Mouse (Mus musculus) liver, postnatal 0 days (tissue): Measurements from ENCODE around the gene Glt28d2. TPM values are rescaled to one million over a fixed set of nuclear protein-coding genes. Genes with fewer than 3 reads are reported as not detected.

ENCODE experiments used
- ATAC-seq: fragments of 200-750 bp; cut with Nextera tagmentation; 2 replicates; pipeline ENCODE4 v1.8.0; 2017; ENCODE audit warnings: mild to moderate bottlenecking, moderate library complexity
- DNase-seq: peaks from one replicate; pipeline ENCODE4 v3.0.0-alpha.2; 2016
- H3K27ac ChIP-seq: fragments of 300-500 bp; sonication (generic); 2 replicates; pipeline ENCODE4 v1.5.1; 2014; ENCODE audit warnings: antibody characterized with exemption, moderate library complexity, mild to moderate bottlenecking, low read depth
- H3K27me3 ChIP-seq: fragments of 300-500 bp; sonication (generic); 2 replicates; pipeline ENCODE4 v1.6.1; 2014; ENCODE audit warnings: low read length, control low read depth, mixed read lengths; ENCODE audit not compliant: insufficient read depth
- H3K36me3 ChIP-seq: fragments of 300-500 bp; sonication (generic); replicated peaks from 2 replicates; pipeline ENCODE4 v1.6.1; 2014; ENCODE audit warnings: mild to moderate bottlenecking, control low read depth, low read length, moderate library complexity, mixed read lengths; ENCODE audit not compliant: insufficient read depth
- H3K4me1 ChIP-seq: fragments of 300-500 bp; sonication (generic); 2 replicates; pipeline ENCODE4 v1.6.1; 2014; ENCODE audit warnings: antibody characterized with exemption, mild to moderate bottlenecking, control low read depth; ENCODE audit not compliant: insufficient read depth
- H3K4me2 ChIP-seq: fragments of 300-500 bp; sonication (generic); 2 replicates; pipeline ENCODE4 v1.6.1; 2014; ENCODE audit warnings: low read depth, mild to moderate bottlenecking, low read length, moderate library complexity, mixed read lengths
- H3K4me3 ChIP-seq: fragments of 300-500 bp; sonication (generic); 2 replicates; pipeline ENCODE4 v1.5.1; 2014; ENCODE audit warnings: low read depth, low read length
- H3K9ac ChIP-seq: fragments of 300-500 bp; sonication (generic); replicated peaks from 2 replicates; pipeline ENCODE4 v1.6.1; 2014; ENCODE audit warnings: mild to moderate bottlenecking, moderate library complexity
- H3K9me3 ChIP-seq: fragments of 300-500 bp; sonication (generic); 2 replicates; pipeline ENCODE4 v1.6.1; 2016; ENCODE audit warnings: mild to moderate bottlenecking, control low read depth, low read length, mixed read lengths
- CTCF ChIP-seq: sonication (generic); IDR thresholded peaks from 2 replicates; pipeline ENCODE4 v1.5.1; 2016; ENCODE audit warnings: antibody characterized with exemption, low read depth
- EP300 ChIP-seq: IDR thresholded peaks from 2 replicates; pipeline ENCODE4 v1.6.1; 2016; ENCODE audit warnings: antibody characterized with exemption, low read depth, mild to moderate bottlenecking
- WGBS: fragments of 180-500 bp; shearing (Covaris S2); extraction: QIAGEN DNeasy Blood & Tissue Kit; methylation state at CpG from one replicate; pipeline ENCODE4 v1.1.7; 2014; ENCODE audit not compliant: insufficient replicate concordance; 5-methylcytosine and 5-hydroxymethylcytosine counted together
- polyA plus RNA-seq: library from polyadenylated mRNA; unstranded; fragments of >200 nt; fragmentation: Nextera tagmentation; extraction: Ambion mirVana; gene quantifications from 2 replicates; pipeline ENCODE4 v1.2.1, GENCODE M21; 2015

Glt28d2 gene
- polyA plus RNA-seq, 1 experiment from 2014 or later, result 0.48 TPM

- Histone ChIP-seq H3K4me3 (no peak overlapping the region), H3K27ac (no peak overlapping the region), H3K36me3 (no peaks in the 10 kb centered on the region), H3K4me2 (no peak overlapping the region), H3K9me3 (no peaks in the 10 kb centered on the region), H3K9ac (no peak overlapping the region), H3K4me1 (peaks cover 10% of the 10 kb centered on the region; the same call in 1 of the 2 replicates), H3K27me3 (no peaks in the 10 kb centered on the region)
- WGBS, result 86% methylated on average over 4 of the region's 4 CpGs
- no peak for TF ChIP-seq EP300
- DNase-seq, result no peak
- no peak for ATAC-seq
These were observed 33.6 kb downstream of the Glt28d2 start for GRCm38 (mm10) chr3:85853715-85854114.

- H3K4me1 ChIP-seq, result no peaks in the 10 kb centered on the region
These were observed 37.2 kb downstream of the Glt28d2 start for GRCm38 (mm10) chr3:85850079-85850478.

GRCm38 (mm10) chr3:85846316-85846715, 41.0 kb downstream of the Glt28d2 start:
- Histone ChIP-seq H3K9ac (no peak overlapping the region), H3K4me3 (no peak overlapping the region), H3K27me3 (no peaks in the 10 kb centered on the region), H3K4me2 (no peak overlapping the region), H3K27ac (no peak overlapping the region), H3K9me3 (no peaks in the 10 kb centered on the region), H3K36me3 (no peaks in the 10 kb centered on the region), H3K4me1 (no peaks in the 10 kb centered on the region)
- WGBS, result 86% methylated on average over 1 of the region's 1 CpGs
- no peak for TF ChIP-seq CTCF
- TF ChIP-seq EP300, result no peak
- no peak for ATAC-seq
- no peak for DNase-seq

More at GRCm38 (mm10) chr3:85850079-85850478, 37.2 kb downstream of the Glt28d2 start:
- no peak overlapping the region for H3K9ac ChIP-seq
- no peaks in the 10 kb centered on the region for H3K36me3 ChIP-seq
- H3K9me3 ChIP-seq, result no peaks in the 10 kb centered on the region
- H3K4me2 ChIP-seq, result no peak overlapping the region
- TF ChIP-seq EP300 (no peak), CTCF (no peak)
- peak; percentile 47; the same call in 1 of the 2 replicates for ATAC-seq
- no peak for DNase-seq
- 71% methylated on average over 1 of the region's 1 CpGs for WGBS
- no peak overlapping the region for H3K4me3 ChIP-seq
- H3K27ac ChIP-seq, result no peak overlapping the region
- no peaks in the 10 kb centered on the region for H3K27me3 ChIP-seq

- no peak overlapping the region for H3K4me3 ChIP-seq
- no peak overlapping the region for H3K4me2 ChIP-seq
- no peaks in the 10 kb centered on the region for H3K27me3 ChIP-seq
- H3K27ac ChIP-seq, result no peak overlapping the region
- DNase-seq (no peak), ATAC-seq (no peak)
- no peaks in the 10 kb centered on the region for H3K36me3 ChIP-seq
- WGBS, result 57% methylated on average over 6 of the region's 6 CpGs
- no peaks in the 10 kb centered on the region for H3K9me3 ChIP-seq
- no peak for TF ChIP-seq EP300
- no peak for TF ChIP-seq CTCF
- H3K4me1 ChIP-seq, result no peaks in the 10 kb centered on the region
- H3K9ac ChIP-seq, result no peak overlapping the region
These were observed 42.0 kb downstream of the Glt28d2 start for GRCm38 (mm10) chr3:85845341-85845740.

- no peak overlapping the region for H3K4me3 ChIP-seq
- no peaks in the 10 kb centered on the region for H3K27me3 ChIP-seq
- H3K4me1 ChIP-seq, result no peaks in the 10 kb centered on the region
- ATAC-seq (no peak), DNase-seq (peak; percentile 34)
- H3K9ac ChIP-seq, result no peak overlapping the region
- H3K9me3 ChIP-seq, result no peaks in the 10 kb centered on the region
- no peak overlapping the region for H3K4me2 ChIP-seq
- TF ChIP-seq EP300 (no peak), CTCF (no peak)
- no peaks in the 10 kb centered on the region for H3K36me3 ChIP-seq
- H3K27ac ChIP-seq, result no peak overlapping the region
These were observed 44.5 kb downstream of the Glt28d2 start for GRCm38 (mm10) chr3:85842881-85843218.

- no peak overlapping the region for H3K4me3 ChIP-seq
- WGBS, result 32% methylated on average over 9 of the region's 9 CpGs
- TF ChIP-seq CTCF, result no peak
- no peak for TF ChIP-seq EP300
- no peaks in the 10 kb centered on the region for H3K27me3 ChIP-seq
- H3K4me2 ChIP-seq, result no peak overlapping the region
- no peaks in the 10 kb centered on the region for H3K36me3 ChIP-seq
- ATAC-seq (no peak), DNase-seq (no peak)
- H3K27ac ChIP-seq, result no peak overlapping the region
- no peaks in the 10 kb centered on the region for H3K9me3 ChIP-seq
- no peaks in the 10 kb centered on the region for H3K4me1 ChIP-seq
- no peak overlapping the region for H3K9ac ChIP-seq
These were observed 45.0 kb downstream of the Glt28d2 start for GRCm38 (mm10) chr3:85842177-85842880.
